Mouse (Mus musculus) brain, embryonic 14.5 days (tissue): ENCODE data around the gene Ahsa2.

Experiments
- CTCF ChIP-seq: fragments of 200-500 bp; IDR thresholded peaks from 2 replicates; pipeline ENCODE4 v1.5.1; 2012; ENCODE audit warnings: inconsistent platforms, mild to moderate bottlenecking, moderate library complexity, borderline replicate concordance; ENCODE audit not compliant: insufficient read depth, insufficient read length; ENCODE audit errors: extremely low read depth
- POLR2A ChIP-seq: fragments of 200-500 bp; IDR thresholded peaks from 2 replicates; pipeline ENCODE4 v1.6.1; 2012; ENCODE audit warnings: mild to moderate bottlenecking, inconsistent platforms, borderline replicate concordance; ENCODE audit not compliant: poor library complexity, insufficient read depth, insufficient read length, severe bottlenecking; ENCODE audit errors: extremely low read depth

DNA sequence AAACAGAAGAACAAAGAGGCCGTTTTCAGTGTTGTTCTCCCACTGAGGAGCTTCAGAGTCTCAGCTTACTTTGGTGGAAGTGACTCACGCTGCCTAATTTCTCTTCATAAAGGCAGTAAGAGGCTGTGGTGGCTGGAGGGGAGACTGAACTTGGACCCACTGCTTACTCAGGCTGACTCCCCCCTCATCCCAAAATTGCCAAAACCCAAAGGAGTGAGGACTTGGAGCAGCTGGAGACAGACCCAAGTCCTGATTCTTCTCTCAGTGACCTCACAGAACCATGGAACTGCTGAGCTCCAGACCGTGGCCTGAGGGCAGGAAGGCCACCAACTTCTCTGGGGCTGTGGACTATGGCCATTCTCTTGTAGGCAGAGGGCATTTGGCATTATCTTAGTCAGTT is 21.2 kb upstream of the Ahsa2 start:
- no peak for TF ChIP-seq POLR2A
- TF ChIP-seq CTCF, result no peak
